Mouse (Mus musculus) kidney, postnatal 4 days (tissue): ENCODE data around the gene Moxd1.
"Not testable (repeated sequence)": the region's sequence is repeated elsewhere in the genome, so short reads cannot be mapped to it uniquely, and the experiment has no call there.

ENCODE experiments used
- DNase-seq, 2 experiments: peaks; one replicate each; pipeline ENCODE4 v3.0.0; 2021; ENCODE audit warnings: mixed read lengths in 2 of 2

Gene Moxd1

DNA sequence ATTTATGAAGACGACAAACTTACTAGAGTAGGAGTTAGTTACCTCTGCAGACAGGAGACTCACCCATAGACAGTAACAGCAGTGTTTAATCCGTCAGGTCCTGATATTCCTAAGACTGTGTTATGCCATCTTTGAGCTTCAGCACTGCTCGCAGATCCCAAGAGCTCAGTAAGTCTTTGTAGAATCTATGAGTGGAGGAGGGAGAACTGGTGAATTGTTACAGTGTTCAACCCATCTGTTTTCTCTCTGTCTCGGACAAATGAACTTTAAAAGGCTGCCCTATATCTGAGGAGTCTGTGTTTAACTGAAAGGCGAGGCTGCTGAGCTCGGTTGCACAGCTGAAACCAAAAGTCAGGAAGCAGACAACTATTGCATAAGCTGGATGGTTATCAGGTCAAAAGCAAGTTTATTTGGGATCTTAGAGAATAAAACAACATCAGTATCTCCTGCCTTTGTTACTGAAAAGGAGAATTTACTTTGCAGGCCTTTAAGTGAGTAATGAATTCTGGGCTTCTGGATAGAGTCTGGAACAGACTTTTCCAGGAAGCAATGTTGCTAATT is 47.8 kb downstream of the Moxd1 start:
- DNase-seq: no peak

DNA sequence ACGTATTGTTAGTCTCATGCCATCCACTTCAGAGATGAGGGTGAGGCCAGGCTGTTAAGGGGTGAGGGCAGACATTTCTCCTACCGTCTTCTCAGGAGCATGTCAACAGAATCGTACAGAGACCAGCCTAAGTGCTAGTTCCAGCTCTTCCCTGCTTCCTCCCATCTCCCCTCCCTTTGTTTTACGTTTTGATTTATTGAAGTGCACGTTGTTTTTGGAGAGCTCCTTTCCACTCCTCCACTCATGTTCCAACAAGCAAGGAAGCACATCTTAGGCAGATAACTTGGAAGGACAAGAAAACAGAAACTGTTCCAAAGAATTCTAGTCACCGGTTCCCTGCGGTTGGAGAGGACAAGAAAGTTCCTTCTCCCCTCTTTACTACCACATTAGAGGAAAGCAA is 52.9 kb downstream of the Moxd1 start:
- DNase-seq: no peak

DNA sequence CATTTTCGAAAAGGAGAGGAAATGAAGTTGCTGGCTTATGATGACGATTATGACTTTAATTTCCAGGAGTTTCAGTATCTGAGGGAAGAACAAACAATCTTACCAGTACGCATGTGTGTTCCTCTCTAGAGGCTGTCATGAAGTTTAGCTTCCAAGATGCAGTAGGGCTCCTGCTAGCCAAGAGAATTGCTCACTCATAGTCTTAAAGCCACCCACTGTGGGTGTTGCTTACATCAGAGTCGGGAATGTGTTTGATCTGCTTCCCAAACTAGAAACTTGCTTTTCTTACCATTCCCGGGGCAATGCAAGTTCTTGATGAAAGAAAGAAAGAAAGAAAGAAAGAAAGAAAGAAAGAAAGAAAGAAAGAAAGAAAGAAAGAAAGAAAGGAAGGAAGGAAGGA is 59.3 kb downstream of the Moxd1 start:
- DNase-seq: no peak

DNA sequence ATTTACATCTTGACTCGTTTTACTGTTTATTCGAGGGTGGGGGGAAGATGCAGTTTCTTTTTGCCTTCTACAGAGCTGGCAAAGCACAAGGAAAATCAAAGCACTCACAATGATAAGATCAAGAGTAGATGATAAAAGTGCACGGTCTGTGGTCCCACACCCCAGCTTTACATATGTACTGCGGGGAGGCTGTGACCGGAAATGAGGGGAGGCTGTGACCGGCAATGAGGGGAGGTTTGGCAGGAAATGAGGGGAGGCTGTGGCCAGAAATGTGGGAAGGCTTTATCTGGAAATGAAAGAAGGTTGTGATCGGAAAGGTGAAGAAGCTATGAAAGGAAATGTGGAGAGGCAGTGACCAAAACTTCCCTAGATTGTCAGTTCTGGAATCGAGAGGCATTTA is 68.3 kb downstream of the Moxd1 start:
- DNase-seq: no peak

DNA sequence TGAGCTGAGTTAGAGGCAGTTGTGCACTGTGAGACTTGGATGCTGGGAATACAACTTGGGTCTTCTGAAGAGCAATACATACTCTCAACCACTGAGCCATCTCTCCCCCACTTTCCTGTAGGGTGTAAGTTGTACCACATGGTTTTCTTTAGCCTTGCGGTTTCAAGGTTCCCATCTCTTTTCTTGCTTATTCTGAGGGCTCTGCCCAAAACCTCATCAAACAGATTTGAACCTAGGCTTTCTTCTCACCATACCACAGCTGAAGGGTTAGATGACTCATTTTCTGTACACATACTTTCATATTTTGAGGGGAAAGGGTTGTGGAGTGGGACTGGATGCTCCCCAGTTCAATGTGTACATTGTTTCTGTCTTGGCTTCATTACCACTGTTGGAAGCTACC is 69.4 kb downstream of the Moxd1 start:
- DNase-seq: no peak

DNA sequence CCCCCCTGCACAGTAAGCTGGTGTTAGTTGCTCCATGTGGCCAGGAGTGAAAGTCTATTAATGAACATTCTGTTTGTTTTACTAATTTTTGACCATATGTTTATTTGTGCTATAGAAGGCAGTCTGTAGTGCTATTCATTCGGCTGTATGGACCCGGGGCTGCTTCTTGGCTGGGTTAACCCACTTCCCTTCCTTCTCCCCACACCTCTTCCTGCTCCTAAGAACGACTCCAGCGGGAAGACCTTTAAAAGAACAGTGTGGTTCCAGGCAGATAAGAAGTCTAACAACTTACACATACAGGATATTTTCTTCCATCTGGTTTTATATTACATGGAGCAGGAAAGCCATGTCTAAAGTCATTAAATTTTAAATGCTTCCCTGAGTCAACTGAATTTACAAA is 73.3 kb downstream of the Moxd1 start:
- no peak for DNase-seq

DNA sequence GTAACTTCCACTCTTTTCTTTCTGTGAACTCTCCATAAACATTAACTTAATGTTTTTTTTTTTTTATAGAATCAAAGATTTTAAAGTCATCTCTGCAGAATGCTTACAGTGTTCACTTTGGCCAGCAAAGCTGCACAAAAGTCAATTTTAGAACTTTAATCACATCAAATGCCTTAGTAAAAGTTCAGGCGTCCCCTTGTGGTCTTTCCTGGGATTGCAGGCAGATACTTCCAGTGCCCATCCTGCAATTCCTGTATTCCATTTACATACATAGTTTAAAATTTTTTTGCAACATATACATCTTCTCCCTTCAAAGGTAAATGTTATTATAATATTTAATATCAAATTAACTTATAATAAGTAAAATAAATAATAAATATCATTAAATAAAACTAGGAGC is 74.5 kb downstream of the Moxd1 start:
- DNase-seq: peak; percentile 79

DNA sequence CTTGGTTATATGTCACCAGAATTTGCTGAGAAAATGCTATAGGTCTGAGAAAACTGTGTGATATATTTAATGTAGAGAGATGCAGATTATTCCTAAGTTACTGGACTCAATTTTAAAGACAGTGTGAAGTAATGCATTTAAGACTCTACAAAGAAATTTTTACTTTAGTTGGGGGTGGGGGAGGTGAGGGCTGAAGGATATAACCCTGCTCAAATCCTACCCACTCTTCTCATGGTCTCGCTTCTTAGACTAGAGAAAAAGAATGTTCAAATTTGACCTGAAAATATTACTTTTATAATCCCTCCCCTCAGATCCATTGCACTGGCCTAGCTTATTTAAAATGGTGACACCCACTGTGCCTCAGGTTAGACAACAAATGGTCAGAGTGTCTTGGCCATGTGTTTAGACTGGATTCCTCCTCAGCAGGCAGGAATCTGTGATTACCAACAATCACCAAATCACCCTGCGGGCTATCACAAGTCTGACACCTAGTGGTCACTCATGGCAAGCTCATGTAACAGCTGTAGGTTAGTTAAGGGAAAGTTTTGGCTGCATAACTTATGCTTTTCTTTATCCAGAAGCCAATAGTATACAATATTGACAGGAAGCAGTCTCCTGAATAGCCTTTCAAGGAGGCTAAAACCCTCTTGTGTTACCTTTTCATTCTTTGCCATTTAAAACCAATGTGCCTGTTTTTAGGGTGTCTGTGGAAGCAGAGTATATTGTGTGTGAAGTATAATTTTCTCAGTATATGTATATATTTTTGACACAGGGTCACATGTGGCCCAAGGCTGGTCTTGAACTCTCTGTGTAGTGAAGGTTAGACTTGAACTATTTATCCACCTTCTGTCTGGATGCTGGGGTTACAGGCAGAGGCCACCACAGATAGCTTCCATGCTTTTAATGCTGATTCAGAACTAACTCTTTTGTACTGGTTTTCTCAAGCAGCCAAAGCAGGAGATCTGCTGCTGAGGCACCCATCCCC is 75.2 kb downstream of the Moxd1 start:
- DNase-seq: peak; percentile 74 to 81

DNA sequence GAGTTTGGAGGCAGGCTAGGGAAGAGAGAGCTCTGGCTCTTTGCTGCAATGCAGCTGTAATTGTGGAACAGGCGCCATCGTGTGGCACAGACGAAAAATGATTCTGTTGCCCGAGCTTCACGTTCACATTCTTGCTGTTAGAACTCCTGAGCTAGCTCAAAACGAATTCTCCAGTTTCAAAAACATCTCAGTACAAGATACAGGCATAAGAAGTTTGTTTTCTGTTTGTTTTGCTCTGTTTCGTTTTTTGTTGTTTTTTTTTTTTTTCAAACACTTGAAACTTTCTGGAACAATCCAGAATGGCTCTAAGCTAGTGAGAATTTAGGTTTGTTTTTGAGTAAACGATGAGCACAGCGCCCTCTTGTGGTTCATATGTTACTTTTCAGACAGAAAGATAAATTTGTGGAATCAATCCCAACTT is 88.9 kb downstream of the Moxd1 start:
- peak; percentile 84 to 88 for DNase-seq

DNA sequence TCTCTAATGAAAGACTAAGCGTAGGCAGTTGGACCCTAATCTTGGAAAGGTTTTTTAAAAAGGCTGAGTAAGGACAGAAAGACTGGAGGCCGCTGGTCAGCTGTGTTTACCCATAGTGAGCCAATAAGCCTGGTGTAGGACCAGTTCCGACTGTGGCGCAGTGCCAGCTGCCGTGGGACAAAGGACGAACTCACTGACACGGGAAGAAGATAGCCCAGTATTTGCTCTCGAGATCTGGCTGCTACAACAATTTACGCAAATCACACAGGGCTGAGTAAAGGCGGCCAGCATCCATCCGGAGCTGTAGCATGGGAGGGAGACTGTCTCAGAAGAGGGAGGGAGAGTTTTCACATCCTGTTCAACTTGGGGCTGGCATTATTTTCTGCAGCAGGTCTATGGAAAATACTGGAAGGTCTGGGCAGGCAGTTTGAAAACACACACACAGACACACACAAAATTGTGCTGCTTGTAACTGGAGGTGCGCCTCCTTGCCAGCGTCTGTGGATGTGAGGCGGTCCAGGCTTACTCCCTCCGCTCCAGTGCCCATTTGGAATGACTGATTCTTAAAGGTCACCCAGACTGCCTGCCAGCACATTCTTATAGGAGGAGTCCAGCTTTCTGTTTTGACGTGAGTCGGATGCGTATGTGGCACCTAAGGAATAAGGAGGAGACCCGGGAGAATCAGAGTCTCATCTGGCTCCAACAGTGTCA is 94.0 kb downstream of the Moxd1 start:
- DNase-seq: peak; percentile 67 to 78

DNA sequence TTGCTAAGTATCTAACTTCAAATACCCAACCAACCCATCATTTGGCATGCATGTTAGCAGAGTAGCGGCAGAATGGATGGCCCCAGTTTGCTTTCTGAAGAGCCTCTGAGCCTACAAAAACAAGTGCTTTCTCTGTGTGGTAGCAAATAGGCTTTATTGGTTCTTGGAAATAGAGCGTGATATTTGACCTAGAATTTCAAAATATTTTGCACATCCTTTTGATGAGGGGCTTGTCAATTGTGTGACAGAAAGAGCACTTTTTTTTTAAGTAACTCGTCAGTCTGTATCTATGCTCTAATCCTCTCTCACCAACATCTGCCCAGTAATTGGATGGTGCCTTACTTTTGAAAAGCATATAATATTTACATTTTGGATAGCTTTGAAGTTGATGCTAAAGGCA is 97.0 kb downstream of the Moxd1 start:
- no peak for DNase-seq

DNA sequence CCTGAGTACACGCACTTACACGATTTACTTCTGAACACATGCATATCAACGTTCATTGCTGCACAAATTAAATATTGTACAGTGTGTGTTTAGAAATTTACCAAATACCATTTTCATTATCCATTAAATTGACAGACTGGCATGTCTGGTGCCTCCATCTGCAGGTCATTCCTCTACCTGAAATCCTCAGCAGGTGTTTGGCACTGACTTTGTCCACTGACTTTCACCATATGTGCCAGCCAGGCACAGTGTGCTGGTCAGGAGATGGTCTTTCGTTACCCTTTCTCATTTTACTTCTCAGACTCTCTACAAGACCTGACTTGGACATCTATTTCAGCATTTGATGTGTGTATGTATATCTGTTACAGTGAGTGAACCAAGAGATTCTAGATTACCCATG is 99.7 kb downstream of the Moxd1 start:
- DNase-seq: no peak

DNA sequence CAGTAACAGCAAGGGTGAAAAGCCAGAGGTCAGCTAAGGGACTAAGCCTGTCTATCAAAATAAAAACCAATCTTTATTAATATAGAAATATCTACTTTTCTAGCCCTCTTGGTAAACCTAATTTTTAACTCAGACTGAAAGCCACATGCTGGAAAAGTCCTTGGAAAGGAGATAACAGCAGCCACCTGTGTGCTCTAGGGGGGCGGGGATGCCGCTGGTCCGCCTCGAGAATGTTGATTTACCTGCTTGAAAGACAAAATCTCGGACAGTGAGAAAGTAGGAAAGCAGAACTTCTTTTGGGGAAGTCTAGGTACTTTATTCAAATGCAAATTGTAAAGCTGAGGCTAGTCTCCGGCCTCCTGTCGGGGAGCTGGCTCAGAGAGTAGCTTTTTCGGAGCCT is 103.9 kb downstream of the Moxd1 start:
- DNase-seq: not testable (repeated sequence)

DNA sequence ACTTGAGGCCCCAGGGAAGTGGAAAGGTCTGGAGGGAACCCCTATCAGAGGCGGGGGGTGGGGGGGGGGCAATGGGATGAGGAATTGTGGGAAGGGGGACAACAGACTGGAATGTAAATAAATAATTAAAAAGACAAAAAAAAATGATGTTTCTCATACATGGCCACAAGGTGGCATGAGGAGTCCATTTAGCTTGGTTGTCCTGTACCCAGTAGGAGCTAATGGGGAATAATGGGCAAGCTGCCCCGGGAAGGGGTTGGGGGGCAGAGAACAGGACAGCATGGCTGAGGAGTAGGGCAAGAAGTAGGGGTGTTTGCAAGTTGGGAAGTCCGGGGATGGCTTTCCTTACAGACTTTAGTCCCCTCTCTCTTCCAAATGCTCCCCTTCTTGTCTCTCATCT is 109.5 kb downstream of the Moxd1 start:
- no peak for DNase-seq

DNA sequence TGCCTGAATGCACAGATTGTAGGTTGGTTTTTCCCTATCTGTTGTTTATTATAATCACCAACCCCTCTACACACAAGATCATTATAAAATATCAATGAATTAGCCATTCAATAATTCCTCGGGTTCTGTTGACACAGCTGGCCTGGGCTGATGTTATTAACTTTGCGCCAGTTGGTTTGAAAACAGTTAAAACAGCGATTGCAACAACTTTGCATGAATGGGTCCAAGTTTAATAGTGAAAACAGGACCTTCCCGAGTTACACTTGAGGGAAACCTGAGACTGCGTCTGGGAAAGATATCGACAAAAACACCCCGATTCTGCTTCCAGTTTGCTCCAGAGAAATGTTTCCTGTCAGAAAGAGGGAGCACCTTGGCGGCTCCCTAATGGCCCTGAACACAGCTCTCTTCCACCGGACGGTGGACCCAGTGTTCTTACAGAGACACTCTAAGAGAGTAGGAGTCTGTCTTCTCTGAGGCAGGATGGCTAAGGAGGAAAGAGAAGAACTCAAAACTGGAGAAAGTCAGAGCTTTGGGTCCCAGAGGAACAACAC is 116.4 kb downstream of the Moxd1 start:
- DNase-seq: no peak

DNA sequence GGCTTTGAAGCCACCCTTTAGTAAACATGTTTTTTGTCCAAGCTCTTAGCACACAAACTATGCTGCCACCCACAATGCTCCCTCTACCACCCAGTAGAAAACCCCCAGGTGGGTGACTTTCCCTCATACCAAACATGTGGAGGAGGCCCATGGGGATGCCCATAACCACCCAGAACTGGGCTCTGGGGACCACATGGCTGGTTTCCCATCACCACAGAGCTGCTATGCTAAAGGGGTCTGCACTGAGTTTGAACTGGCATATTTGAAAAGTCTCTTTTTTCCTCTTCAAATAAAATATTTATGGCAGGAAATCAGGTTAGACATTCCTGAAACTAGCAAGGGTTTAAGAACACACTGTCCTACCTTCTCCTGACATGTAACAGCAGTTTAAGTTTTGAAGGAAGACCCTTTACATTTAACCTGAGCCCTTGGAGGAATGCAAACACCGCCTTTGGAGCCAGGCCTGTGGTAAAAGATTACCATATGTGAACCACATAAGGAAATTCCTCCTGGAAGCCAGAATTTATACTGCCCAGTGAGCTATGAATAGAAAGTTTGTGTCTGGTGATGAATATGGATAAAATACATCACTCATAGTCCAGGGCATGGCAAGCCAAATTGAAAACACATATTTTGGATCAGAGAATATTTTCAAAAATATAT is 117.4 kb downstream of the Moxd1 start:
- DNase-seq: no peak

DNA sequence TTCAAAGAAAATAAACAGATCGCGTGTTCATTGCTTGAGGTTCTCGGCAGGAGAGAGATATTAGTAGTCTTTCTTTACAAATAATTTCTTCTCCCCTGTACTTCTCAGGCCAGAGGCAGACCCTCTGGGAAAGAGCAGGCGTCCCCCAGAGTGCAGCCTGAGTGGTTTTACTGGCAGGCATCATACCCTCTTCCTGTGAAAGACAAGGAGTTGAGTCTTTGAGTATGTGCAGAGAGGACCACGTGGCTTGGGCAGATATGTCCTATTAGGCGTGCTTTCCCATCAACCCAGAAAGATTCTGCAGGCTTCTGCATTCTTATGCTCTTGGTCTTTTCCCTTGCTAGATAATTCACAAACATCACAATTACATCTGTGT is 117.9 kb downstream of the Moxd1 start:
- DNase-seq: no peak

DNA sequence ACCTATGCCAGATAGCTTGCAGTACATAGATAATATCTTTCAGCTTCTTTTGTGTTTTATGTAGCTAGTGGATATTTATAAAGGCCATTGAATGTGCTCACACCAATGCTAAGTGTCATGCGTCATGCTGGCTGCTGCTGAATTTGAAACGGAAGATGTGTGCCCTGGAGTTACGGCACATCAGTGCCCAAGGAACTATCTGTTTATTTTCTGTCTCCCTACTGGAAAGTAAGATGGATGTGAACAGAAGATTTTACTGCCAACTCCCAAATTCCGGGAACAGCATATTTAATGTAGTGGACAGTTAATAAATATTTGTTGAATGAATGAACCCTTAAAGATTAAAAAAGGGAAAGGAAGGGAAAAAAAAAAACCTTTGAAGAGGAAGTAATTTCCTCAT is 119.8 kb downstream of the Moxd1 start:
- DNase-seq: no peak
